Mouse (Mus musculus): ENCODE data around the gene Rars. TPM values are rescaled to one million over a fixed set of nuclear protein-coding genes. Genes with fewer than 3 reads are reported as not detected.
A peak's percentile ranks its signal among the peaks of the same experiment; 100 is the strongest.

Gene Rars
- polyA plus RNA-seq, 1 experiment from 2014 or later: 64.5 TPM

GRCm38 (mm10) chr11:35766845-35767244, 67.5 kb downstream of the Rars start:
- Histone ChIP-seq H3K9me3 (replicated peaks; ENCODE audit: control insufficient read depth, low read length) (no peaks in the 10 kb centered on the region), H3K27ac (ENCODE audit: low read length) (no peak overlapping the region), H3K27me3 (ENCODE audit: control insufficient read depth, insufficient read depth, low read length) (no peaks in the 10 kb centered on the region), H3K9ac (ENCODE audit: low read length) (no peak overlapping the region), H3K4me1 (ENCODE audit: control insufficient read depth, insufficient read depth, low read length) (peaks cover 12% of the 10 kb centered on the region), H3K4me3 (ENCODE audit: low read length) (no peak overlapping the region), H3K36me3 (ENCODE audit: control insufficient read depth, insufficient read depth) (no peaks in the 10 kb centered on the region), H3K4me2 (ENCODE audit: low read depth, low read length) (no peak overlapping the region)
- no peak for ATAC-seq (replicated peaks; ENCODE audit: extremely low read depth, insufficient read depth, low FRiP score)
- WGBS: 82% methylated on average over 5 of the region's 5 CpGs

- no peak overlapping the region for H3K4me2 ChIP-seq (ENCODE audit: low read depth, low read length)
- H3K9me3 ChIP-seq (replicated peaks; ENCODE audit: control insufficient read depth, low read length): no peaks in the 10 kb centered on the region
- no peak for ATAC-seq (replicated peaks; ENCODE audit: extremely low read depth, insufficient read depth, low FRiP score)
- WGBS: 93% methylated on average over 4 of the region's 4 CpGs
- no peaks in the 10 kb centered on the region for H3K4me1 ChIP-seq (ENCODE audit: control insufficient read depth, insufficient read depth, low read length)
- no peak overlapping the region for H3K9ac ChIP-seq (ENCODE audit: low read length)
- no peaks in the 10 kb centered on the region for H3K36me3 ChIP-seq (ENCODE audit: control insufficient read depth, insufficient read depth)
- H3K27me3 ChIP-seq (ENCODE audit: control insufficient read depth, insufficient read depth, low read length): no peaks in the 10 kb centered on the region
- H3K27ac ChIP-seq (ENCODE audit: low read length): no peak overlapping the region
- no peak overlapping the region for H3K4me3 ChIP-seq (ENCODE audit: low read length)
These were observed 73.7 kb downstream of the Rars start for GRCm38 (mm10) chr11:35760627-35761003.

GRCm38 (mm10) chr11:35760001-35760626, 74.2 kb downstream of the Rars start:
- 58% methylated on average over 7 of the region's 7 CpGs for WGBS

More at GRCm38 (mm10) chr11:35760001-35760626, 74.2 kb downstream of the Rars start:
- no peak overlapping the region for H3K9ac ChIP-seq (ENCODE audit: low read length)
- no peaks in the 10 kb centered on the region for H3K27me3 ChIP-seq (ENCODE audit: control insufficient read depth, insufficient read depth, low read length)
- H3K36me3 ChIP-seq (ENCODE audit: control insufficient read depth, insufficient read depth): no peaks in the 10 kb centered on the region
- no peak overlapping the region for H3K27ac ChIP-seq (ENCODE audit: low read length)
- H3K4me3 ChIP-seq (ENCODE audit: low read length): no peak overlapping the region
- no peaks in the 10 kb centered on the region for H3K9me3 ChIP-seq (replicated peaks; ENCODE audit: control insufficient read depth, low read length)
- no peaks in the 10 kb centered on the region for H3K4me1 ChIP-seq (ENCODE audit: control insufficient read depth, insufficient read depth, low read length)
- H3K4me2 ChIP-seq (ENCODE audit: low read depth, low read length): no peak overlapping the region
- ATAC-seq (replicated peaks; ENCODE audit: extremely low read depth, insufficient read depth, low FRiP score): no peak

MicroRNAs within 50 kb of the gene (microRNA counts, 519-probe panel; counts per million panel counts)
- 3,639 counts per million, percentile 90 among the panel's probes with 10 or more counts for microRNA mmu-miR-103

Small RNA genes within 50 kb of the gene (microRNA-seq; reads per million reads assigned to microRNA genes)
- gene Mir103-1: 1.8 reads per million

Other genes starting within 250 kb of the Rars start
- gene Pank3, start 65.0 kb downstream of the Rars start, polyA plus RNA-seq (2015; fragmentation: Nextera tagmentation; extraction: Ambion mirVana): 8.3 and 9.2 TPM in 2 replicates
- not detected in 2 replicates for gene Fbll1, start 35.6 kb downstream of the Rars start, polyA plus RNA-seq (2015; fragmentation: Nextera tagmentation; extraction: Ambion mirVana)
- gene Wwc1, start 146.0 kb upstream of the Rars start, polyA plus RNA-seq (2015; fragmentation: Nextera tagmentation; extraction: Ambion mirVana): 0.77 and 3.0 TPM in 2 replicates